Mouse (Mus musculus) embryonic facial prominence, embryonic 13.5 days (tissue): ENCODE measurements around the gene Fam189a1. TPM values are rescaled to one million over a fixed set of nuclear protein-coding genes. Genes with fewer than 3 reads are reported as not detected.

Source experiments
- ATAC-seq: fragments of 200-750 bp; cut with Nextera tagmentation; 2 replicates; pipeline ENCODE4 v1.8.0; 2017; ENCODE audit warnings: low read depth; ENCODE audit not compliant: insufficient number of reproducible peaks, insufficient read depth, low FRiP score, low TSS enrichment
- H3K27ac ChIP-seq: fragments of 300-500 bp; sonication (generic); 2 replicates; pipeline ENCODE4 v1.5.1; 2015; ENCODE audit warnings: moderate library complexity, mild to moderate bottlenecking, inconsistent platforms
- H3K27me3 ChIP-seq: fragments of 300-500 bp; sonication (generic); 2 replicates; pipeline ENCODE4 v1.6.1; 2015; ENCODE audit warnings: mild to moderate bottlenecking, inconsistent platforms
- H3K36me3 ChIP-seq: fragments of 300-500 bp; sonication (generic); 2 replicates; pipeline ENCODE4 v1.6.1; 2015; ENCODE audit warnings: mild to moderate bottlenecking, inconsistent platforms
- H3K4me1 ChIP-seq: fragments of 300-500 bp; sonication (generic); 2 replicates; pipeline ENCODE4 v1.6.1; 2015; ENCODE audit warnings: inconsistent platforms
- H3K4me2 ChIP-seq: fragments of 300-500 bp; sonication (generic); 2 replicates; pipeline ENCODE4 v1.6.1; 2015; ENCODE audit warnings: moderate library complexity, mild to moderate bottlenecking, inconsistent platforms
- H3K4me3 ChIP-seq: fragments of 300-500 bp; sonication (generic); 2 replicates; pipeline ENCODE4 v1.5.1; 2015; ENCODE audit warnings: mild to moderate bottlenecking, inconsistent platforms
- H3K9ac ChIP-seq: fragments of 300-500 bp; sonication (generic); 2 replicates; pipeline ENCODE4 v1.6.1; 2015; ENCODE audit warnings: mild to moderate bottlenecking, inconsistent platforms
- H3K9me3 ChIP-seq: fragments of 300-500 bp; sonication (generic); 2 replicates; pipeline ENCODE4 v1.6.1; 2016; ENCODE audit warnings: inconsistent platforms
- WGBS: fragments of 180-500 bp; shearing (Covaris S2); methylation state at CpG from one replicate; pipeline ENCODE4 v1.1.7; 2015; ENCODE audit warnings: mixed read lengths; 5-methylcytosine and 5-hydroxymethylcytosine counted together
- polyA plus RNA-seq: library from polyadenylated mRNA; unstranded; fragments of >200 nt; fragmentation: Nextera tagmentation; extraction: Ambion mirVana; gene quantifications from 2 replicates; pipeline ENCODE4 v1.2.1, GENCODE M21; 2015

Gene Fam189a1
- polyA plus RNA-seq, 1 experiment from 2014 or later, result 3.5 TPM

- no peak for ATAC-seq
These were observed 171.8 kb downstream of the Fam189a1 start for GRCm38 (mm10) chr7:64984468-64985120.

GRCm38 (mm10) chr7:64981511-64982235 is 174.7 kb downstream of the Fam189a1 start:
- Histone ChIP-seq H3K27me3 (peaks cover 4% of the 10 kb centered on the region; the same call in 1 of the 2 replicates), H3K4me1 (peaks cover 8% of the 10 kb centered on the region; the same call in 1 of the 2 replicates), H3K9me3 (no peaks in the 10 kb centered on the region), H3K4me3 (no peak overlapping the region), H3K4me2 (no peak overlapping the region), H3K36me3 (no peaks in the 10 kb centered on the region), H3K9ac (no peak overlapping the region), H3K27ac (no peak overlapping the region)
- no peak for ATAC-seq
- WGBS, result 60% methylated on average over 2 of the region's 2 CpGs

More at GRCm38 (mm10) chr7:64984468-64985120, 171.8 kb downstream of the Fam189a1 start:
- no peaks in the 10 kb centered on the region for H3K36me3 ChIP-seq
- no peak overlapping the region for H3K9ac ChIP-seq
- no peak overlapping the region for H3K27ac ChIP-seq
- H3K4me1 ChIP-seq, result peaks cover 4% of the 10 kb centered on the region; the same call in 1 of the 2 replicates
- H3K27me3 ChIP-seq, result peaks cover 4% of the 10 kb centered on the region; the same call in 1 of the 2 replicates
- no peak overlapping the region for H3K4me2 ChIP-seq
- no peak overlapping the region for H3K4me3 ChIP-seq
- 88% methylated on average over 22 of the region's 22 CpGs for WGBS
- H3K9me3 ChIP-seq, result no peaks in the 10 kb centered on the region

GRCm38 (mm10) chr7:64973590-64974262 is 182.6 kb downstream of the Fam189a1 start:
- no peaks in the 10 kb centered on the region for H3K9me3 ChIP-seq
- 68% methylated on average over 4 of the region's 4 CpGs for WGBS
- no peak overlapping the region for H3K4me2 ChIP-seq
- no peaks in the 10 kb centered on the region for H3K4me1 ChIP-seq
- H3K4me3 ChIP-seq, result no peak overlapping the region
- H3K27me3 ChIP-seq, result no peaks in the 10 kb centered on the region
- H3K36me3 ChIP-seq, result no peaks in the 10 kb centered on the region
- no peak overlapping the region for H3K9ac ChIP-seq
- H3K27ac ChIP-seq, result no peak overlapping the region
- ATAC-seq, result no peak

GRCm38 (mm10) chr7:64962128-64962527 is 194.2 kb downstream of the Fam189a1 start:
- peaks cover 13% of the 10 kb centered on the region for H3K4me1 ChIP-seq
- H3K4me2 ChIP-seq, result no peak overlapping the region
- no peaks in the 10 kb centered on the region for H3K9me3 ChIP-seq
- H3K4me3 ChIP-seq, result no peak overlapping the region
- no peak overlapping the region for H3K27ac ChIP-seq
- no peak for ATAC-seq
- WGBS, result 92% methylated on average over 3 of the region's 3 CpGs
- H3K36me3 ChIP-seq, result no peaks in the 10 kb centered on the region
- H3K27me3 ChIP-seq, result no peaks in the 10 kb centered on the region
- no peak overlapping the region for H3K9ac ChIP-seq

GRCm38 (mm10) chr7:64959087-64959486 is 197.3 kb downstream of the Fam189a1 start:
- Histone ChIP-seq H3K27ac (peak overlapping the region; percentile 58; the same call in 1 of the 2 replicates), H3K27me3 (no peaks in the 10 kb centered on the region), H3K36me3 (no peaks in the 10 kb centered on the region), H3K4me1 (peaks cover 13% of the 10 kb centered on the region), H3K9ac (no peak overlapping the region), H3K9me3 (no peaks in the 10 kb centered on the region), H3K4me3 (no peak overlapping the region), H3K4me2 (peak overlapping the region; percentile 32)
- 16% methylated on average over 6 of the region's 6 CpGs for WGBS
- ATAC-seq, result no peak

- Histone ChIP-seq H3K36me3 (no peaks in the 10 kb centered on the region), H3K27me3 (no peaks in the 10 kb centered on the region), H3K9ac (no peak overlapping the region), H3K4me2 (no peak overlapping the region), H3K4me3 (no peak overlapping the region), H3K4me1 (no peaks in the 10 kb centered on the region), H3K27ac (no peak overlapping the region), H3K9me3 (no peaks in the 10 kb centered on the region)
- no peak for ATAC-seq
- 47% methylated on average over 2 of the region's 2 CpGs for WGBS
These were observed 204.2 kb downstream of the Fam189a1 start for GRCm38 (mm10) chr7:64952181-64952580.

- Histone ChIP-seq H3K27me3 (no peaks in the 10 kb centered on the region), H3K4me3 (no peak overlapping the region), H3K36me3 (no peaks in the 10 kb centered on the region), H3K9ac (no peak overlapping the region), H3K4me2 (no peak overlapping the region), H3K4me1 (peaks cover 3% of the 10 kb centered on the region; the same call in 1 of the 2 replicates), H3K9me3 (no peaks in the 10 kb centered on the region), H3K27ac (no peak overlapping the region)
- no peak for ATAC-seq
- 63% methylated on average over 2 of the region's 2 CpGs for WGBS
These were observed 205.6 kb downstream of the Fam189a1 start for GRCm38 (mm10) chr7:64950771-64951099.

GRCm38 (mm10) chr7:64949910-64950770 is 206.2 kb downstream of the Fam189a1 start:
- Histone ChIP-seq H3K9me3 (no peaks in the 10 kb centered on the region), H3K4me2 (no peak overlapping the region), H3K27me3 (0 out of 2 replicates have a peak, but pooled peaks cover 1% of the 10 kb centered on the region), H3K4me1 (peaks cover 5% of the 10 kb centered on the region; the same call in 1 of the 2 replicates), H3K9ac (no peak overlapping the region), H3K4me3 (no peak overlapping the region), H3K36me3 (no peaks in the 10 kb centered on the region), H3K27ac (no peak overlapping the region)
- WGBS, result 49% methylated on average over 12 of the region's 12 CpGs
- ATAC-seq, result no peak

GRCm38 (mm10) chr7:64949465-64949864 is 206.9 kb downstream of the Fam189a1 start:
- 68% methylated on average over 1 of the region's 1 CpGs for WGBS
- H3K27ac ChIP-seq, result no peak overlapping the region
- peaks cover 9% of the 10 kb centered on the region for H3K4me1 ChIP-seq
- no peaks in the 10 kb centered on the region for H3K36me3 ChIP-seq
- no peaks in the 10 kb centered on the region for H3K9me3 ChIP-seq
- H3K4me3 ChIP-seq, result no peak overlapping the region
- peaks cover 8% of the 10 kb centered on the region; the same call in 1 of the 2 replicates for H3K27me3 ChIP-seq
- no peak for ATAC-seq
- H3K4me2 ChIP-seq, result no peak overlapping the region
- H3K9ac ChIP-seq, result no peak overlapping the region

- no peak overlapping the region for H3K4me2 ChIP-seq
- no peak overlapping the region for H3K27ac ChIP-seq
- 71% methylated on average over 5 of the region's 5 CpGs for WGBS
These were observed 211.7 kb downstream of the Fam189a1 start for GRCm38 (mm10) chr7:64944686-64945085.

GRCm38 (mm10) chr7:64944175-64944574 is 212.2 kb downstream of the Fam189a1 start:
- no peak overlapping the region for H3K4me2 ChIP-seq
- ATAC-seq, result no peak
- peaks cover 9% of the 10 kb centered on the region for H3K4me1 ChIP-seq
- H3K27me3 ChIP-seq, result peaks cover 11% of the 10 kb centered on the region; the same call in 1 of the 2 replicates
- no peak overlapping the region for H3K27ac ChIP-seq
- H3K9me3 ChIP-seq, result no peaks in the 10 kb centered on the region
- 87% methylated on average over 8 of the region's 8 CpGs for WGBS
- H3K9ac ChIP-seq, result no peak overlapping the region
- H3K36me3 ChIP-seq, result no peaks in the 10 kb centered on the region
- no peak overlapping the region for H3K4me3 ChIP-seq

More at GRCm38 (mm10) chr7:64944686-64945085, 211.7 kb downstream of the Fam189a1 start:
- peaks cover 11% of the 10 kb centered on the region; the same call in 1 of the 2 replicates for H3K27me3 ChIP-seq
- H3K4me1 ChIP-seq, result peaks cover 9% of the 10 kb centered on the region
- H3K9ac ChIP-seq, result no peak overlapping the region
- ATAC-seq, result no peak
- H3K36me3 ChIP-seq, result no peaks in the 10 kb centered on the region
- no peak overlapping the region for H3K4me3 ChIP-seq
- no peaks in the 10 kb centered on the region for H3K9me3 ChIP-seq
